Mouse (Mus musculus): ENCODE data around the gene Pigl. TPM values are rescaled to one million over a fixed set of nuclear protein-coding genes. Genes with fewer than 3 reads are reported as not detected.

The Pigl gene
- polyA plus RNA-seq, 1 experiment = 3.7 TPM

DNA sequence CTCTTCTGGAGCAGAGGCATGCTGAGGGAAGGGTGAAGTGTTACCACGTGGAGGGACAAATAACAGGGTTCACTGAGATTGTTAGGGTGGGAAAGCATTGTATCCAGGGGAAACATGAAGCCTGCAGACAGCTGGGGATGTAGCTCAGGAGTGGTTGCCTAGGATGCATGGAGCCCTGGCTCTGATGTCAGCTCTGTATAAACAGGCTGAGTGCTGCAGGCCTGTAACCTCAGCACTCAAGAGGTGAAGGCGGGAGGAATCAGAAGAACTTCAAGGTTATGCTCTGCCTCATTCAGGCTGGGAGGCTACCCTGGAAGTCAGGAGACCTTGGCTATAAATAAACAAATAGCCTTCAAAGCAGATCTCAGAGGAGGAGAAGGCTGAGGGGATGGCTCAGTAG, 60.7 kb downstream of the Pigl start:
- H3K4me3 ChIP-seq = no peak overlapping the region
- no peaks in the 10 kb centered on the region for H3K79me2 ChIP-seq (ENCODE audit: control insufficient read depth, insufficient read depth)
- no peak overlapping the region for H3K4me2 ChIP-seq (ENCODE audit: low read depth)
- peak in 1 of 3 experiments; percentile 13 for TF ChIP-seq MYOD1 (IDR thresholded peaks at IDR 0.05; ENCODE audit: control insufficient read depth in 1 of 3, insufficient read length in 2 of 3, low read depth in 2 of 3)
- TF ChIP-seq USF1 (IDR thresholded peaks at IDR 0.05; ENCODE audit: low read depth) = no peak
- H3K36me3 ChIP-seq (ENCODE audit: control insufficient read depth, insufficient read depth) = no peaks in the 10 kb centered on the region
- no peaks in the 10 kb centered on the region for H3K27me3 ChIP-seq (ENCODE audit: control insufficient read depth, insufficient read depth, insufficient read length)
- H3ac ChIP-seq (ENCODE audit: control insufficient read depth, insufficient read length) = no peak overlapping the region

DNA sequence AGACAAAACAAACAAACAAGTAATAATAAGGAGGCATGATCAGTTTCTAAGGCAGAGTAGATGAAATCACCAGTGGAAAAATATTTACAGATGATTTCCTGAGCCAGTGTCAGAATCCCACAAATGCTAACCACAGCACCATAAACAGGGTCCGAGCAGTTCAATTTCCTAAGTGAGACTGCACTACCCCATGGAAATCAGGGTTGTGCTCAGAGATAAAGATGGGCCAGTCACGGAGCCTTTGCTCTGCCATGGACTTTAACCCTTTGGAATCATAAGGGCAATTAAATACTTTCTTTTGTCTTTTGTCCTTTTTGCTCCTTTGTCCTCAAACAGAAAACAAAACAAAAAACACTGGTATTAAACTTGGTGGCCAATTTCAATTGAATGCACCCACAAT, 64.0 kb downstream of the Pigl start:
- Histone ChIP-seq H3K4me3 (no peak overlapping the region), H3K36me3 (ENCODE audit: control insufficient read depth, insufficient read depth) (no peaks in the 10 kb centered on the region), H3K27me3 (ENCODE audit: control insufficient read depth, insufficient read depth, insufficient read length) (no peaks in the 10 kb centered on the region), H3K4me2 (ENCODE audit: low read depth) (no peak overlapping the region), H3K79me2 (ENCODE audit: control insufficient read depth, insufficient read depth) (no peaks in the 10 kb centered on the region), H3ac (ENCODE audit: control insufficient read depth, insufficient read length) (no peak overlapping the region)
- TF ChIP-seq MYOD1 (IDR thresholded peaks at IDR 0.05; ENCODE audit: control insufficient read depth in 1 of 3, insufficient read length in 2 of 3, low read depth in 2 of 3) = no peak
- no peak for TF ChIP-seq POLR2AphosphoS2 (IDR thresholded peaks at IDR 0.05; ENCODE audit: insufficient read length, low read depth)
- TF ChIP-seq MYOG (IDR thresholded peaks at IDR 0.05; ENCODE audit: control insufficient read depth in 1 of 3, insufficient read depth in 1 of 3, insufficient read length in 2 of 3, low read depth in 2 of 3) = no peak
- no peak for TF ChIP-seq SRF (IDR thresholded peaks at IDR 0.05; ENCODE audit: control insufficient read depth, insufficient read length, low read depth)
- TF ChIP-seq MAX (IDR thresholded peaks at IDR 0.05; ENCODE audit: low read depth) = no peak
- TF ChIP-seq POLR2A (IDR thresholded peaks at IDR 0.05; ENCODE audit: insufficient read length, low read depth) = no peak
- TF ChIP-seq E2F4 (IDR thresholded peaks at IDR 0.05; ENCODE audit: insufficient read depth) = no peak
- TF ChIP-seq TCF3 (IDR thresholded peaks at IDR 0.05; ENCODE audit: insufficient read length, low read depth) = no peak
- TF ChIP-seq TCF12 (IDR thresholded peaks at IDR 0.05; ENCODE audit: insufficient read depth, poor library complexity, severe bottlenecking) = no peak
- TF ChIP-seq REST (IDR thresholded peaks at IDR 0.05; ENCODE audit: insufficient read depth, insufficient read length) = no peak
- TF ChIP-seq CEBPB (IDR thresholded peaks at IDR 0.05; ENCODE audit: insufficient read depth, poor library complexity, severe bottlenecking) = no peak
- no peak for TF ChIP-seq USF1 (IDR thresholded peaks at IDR 0.05; ENCODE audit: low read depth)

DNA sequence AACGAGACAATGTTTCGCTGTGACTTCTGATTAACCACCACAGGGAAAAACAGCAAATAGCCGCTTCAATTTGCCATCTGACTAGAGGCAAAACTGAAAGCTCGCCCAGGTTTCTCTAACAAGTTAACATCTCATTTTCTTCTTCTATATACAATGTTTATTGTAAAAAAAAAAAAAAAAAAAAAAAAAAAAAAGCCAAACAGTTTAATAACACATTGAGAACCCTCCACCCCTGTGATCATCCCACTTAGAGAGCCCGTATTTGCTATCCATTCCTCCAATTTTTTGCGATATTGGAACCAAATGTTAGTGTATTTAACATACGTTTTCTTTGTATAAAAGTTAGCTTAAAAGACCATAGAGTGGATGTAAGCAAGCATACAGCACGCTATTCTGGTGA, 78.8 kb downstream of the Pigl start:
- no peak for TF ChIP-seq REST (IDR thresholded peaks at IDR 0.05; ENCODE audit: insufficient read depth, insufficient read length)
- no peak for TF ChIP-seq SRF (IDR thresholded peaks at IDR 0.05; ENCODE audit: control insufficient read depth, insufficient read length, low read depth)
- no peak for TF ChIP-seq TCF12 (IDR thresholded peaks at IDR 0.05; ENCODE audit: insufficient read depth, poor library complexity, severe bottlenecking)
- no peak for TF ChIP-seq POLR2A (IDR thresholded peaks at IDR 0.05; ENCODE audit: insufficient read length, low read depth)
- no peak for TF ChIP-seq MAX (IDR thresholded peaks at IDR 0.05; ENCODE audit: low read depth)
- no peak for TF ChIP-seq MYOG (IDR thresholded peaks at IDR 0.05; ENCODE audit: control insufficient read depth in 1 of 3, insufficient read depth in 1 of 3, insufficient read length in 2 of 3, low read depth in 2 of 3)
- no peak for TF ChIP-seq TCF3 (IDR thresholded peaks at IDR 0.05; ENCODE audit: insufficient read length, low read depth)
- no peak for TF ChIP-seq MYOD1 (IDR thresholded peaks at IDR 0.05; ENCODE audit: control insufficient read depth in 1 of 3, insufficient read length in 2 of 3, low read depth in 2 of 3)
- no peak for TF ChIP-seq E2F4 (IDR thresholded peaks at IDR 0.05; ENCODE audit: insufficient read depth)
- no peak for TF ChIP-seq USF1 (IDR thresholded peaks at IDR 0.05; ENCODE audit: low read depth)
- no peak for TF ChIP-seq CEBPB (IDR thresholded peaks at IDR 0.05; ENCODE audit: insufficient read depth, poor library complexity, severe bottlenecking)
- TF ChIP-seq POLR2AphosphoS2 (IDR thresholded peaks at IDR 0.05; ENCODE audit: insufficient read length, low read depth) = no peak

GRCm38 (mm10) chr11:62537590-62537989, 79.3 kb downstream of the Pigl start:
- Histone ChIP-seq H3ac (ENCODE audit: control insufficient read depth, insufficient read length) (no peak overlapping the region), H3K4me3 (peak overlapping the region; percentile 41), H3K36me3 (ENCODE audit: control insufficient read depth, insufficient read depth) (no peaks in the 10 kb centered on the region), H3K79me2 (ENCODE audit: control insufficient read depth, insufficient read depth) (no peaks in the 10 kb centered on the region), H3K4me2 (ENCODE audit: low read depth) (peak overlapping the region; percentile 99), H3K27me3 (ENCODE audit: control insufficient read depth, insufficient read depth, insufficient read length) (no peaks in the 10 kb centered on the region)
- TF ChIP-seq REST (IDR thresholded peaks at IDR 0.05; ENCODE audit: insufficient read depth, insufficient read length) (no peak), E2F4 (IDR thresholded peaks at IDR 0.05; ENCODE audit: insufficient read depth) (no peak), POLR2A (IDR thresholded peaks at IDR 0.05; ENCODE audit: insufficient read length, low read depth) (no peak), TCF3 (IDR thresholded peaks at IDR 0.05; ENCODE audit: insufficient read length, low read depth) (no peak), TCF12 (IDR thresholded peaks at IDR 0.05; ENCODE audit: insufficient read depth, poor library complexity, severe bottlenecking) (no peak), USF1 (IDR thresholded peaks at IDR 0.05; ENCODE audit: low read depth) (no peak), SRF (IDR thresholded peaks at IDR 0.05; ENCODE audit: control insufficient read depth, insufficient read length, low read depth) (no peak), MYOD1 (IDR thresholded peaks at IDR 0.05; ENCODE audit: control insufficient read depth in 1 of 3, insufficient read length in 2 of 3, low read depth in 2 of 3) (no peak), MAX (IDR thresholded peaks at IDR 0.05; ENCODE audit: low read depth) (no peak), CEBPB (IDR thresholded peaks at IDR 0.05; ENCODE audit: insufficient read depth, poor library complexity, severe bottlenecking) (no peak), MYOG (IDR thresholded peaks at IDR 0.05; ENCODE audit: control insufficient read depth in 1 of 3, insufficient read depth in 1 of 3, insufficient read length in 2 of 3, low read depth in 2 of 3) (no peak), POLR2AphosphoS2 (IDR thresholded peaks at IDR 0.05; ENCODE audit: insufficient read length, low read depth) (no peak)

More for the DNA sequence above, 78.8 kb downstream of the Pigl start:
- Histone ChIP-seq H3K36me3 (ENCODE audit: control insufficient read depth, insufficient read depth) (no peaks in the 10 kb centered on the region), H3K79me2 (ENCODE audit: control insufficient read depth, insufficient read depth) (no peaks in the 10 kb centered on the region), H3K4me3 (no peak overlapping the region), H3K27me3 (ENCODE audit: control insufficient read depth, insufficient read depth, insufficient read length) (no peaks in the 10 kb centered on the region), H3ac (ENCODE audit: control insufficient read depth, insufficient read length) (no peak overlapping the region), H3K4me2 (ENCODE audit: low read depth) (no peak overlapping the region)

Measured in myocyte (in vitro differentiated cells).